Mouse (Mus musculus) brain, adult 2 months (tissue): ENCODE measurements at regions not wholly inside any gene's neighbourhood (a gene's known extent, or its start where the extent isn't known, plus 50 kb on each side); places are given as distances from the start of the nearest gene placed in this dataset.
"Not testable (repeated sequence)": the region's sequence is repeated elsewhere in the genome, so short reads cannot be mapped to it uniquely, and the experiment has no call there.

Source experiments
- DNase-seq: peaks from one replicate; pipeline ENCODE4 v3.0.0; 2011; ENCODE audit warnings: low read depth, low spot score

GRCm38 (mm10) chr3:60798862-60799261 lies 203.7 kb upstream of the P2ry1 start:
- no peak for DNase-seq

DNA sequence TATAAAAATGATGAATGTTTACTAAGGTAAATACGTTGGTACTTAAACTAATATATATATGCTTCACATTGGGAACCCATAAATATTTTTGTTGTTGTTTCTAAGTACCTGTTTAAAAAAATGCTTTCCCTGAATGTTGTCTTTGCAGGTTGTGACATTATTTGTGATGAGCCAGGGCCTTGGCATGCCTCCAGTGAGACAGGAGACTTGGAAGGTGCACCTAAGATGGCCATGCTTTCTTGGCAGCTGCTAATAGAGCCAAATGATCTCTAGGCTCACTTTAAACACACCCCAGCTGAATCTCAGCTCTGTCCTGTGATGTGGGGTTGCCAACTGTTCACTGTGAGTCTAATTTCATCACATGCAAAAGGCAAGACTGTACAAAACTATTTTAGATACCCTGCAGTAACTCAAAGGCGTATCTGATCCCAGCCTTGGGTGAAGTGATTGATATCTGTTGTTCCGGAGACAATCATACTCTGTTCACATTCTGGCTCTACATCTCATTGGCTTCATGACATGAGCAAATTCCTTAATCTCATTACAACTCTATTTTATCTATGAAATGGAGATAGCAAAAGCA lies 197.8 kb upstream of the P2ry1 start:
- no peak for DNase-seq

- DNase-seq: no peak
These were observed 190.7 kb upstream of the P2ry1 start for GRCm38 (mm10) chr3:60811924-60812323.

- no peak for DNase-seq
These were observed 189.1 kb upstream of the P2ry1 start for GRCm38 (mm10) chr3:60813485-60813884.

DNA sequence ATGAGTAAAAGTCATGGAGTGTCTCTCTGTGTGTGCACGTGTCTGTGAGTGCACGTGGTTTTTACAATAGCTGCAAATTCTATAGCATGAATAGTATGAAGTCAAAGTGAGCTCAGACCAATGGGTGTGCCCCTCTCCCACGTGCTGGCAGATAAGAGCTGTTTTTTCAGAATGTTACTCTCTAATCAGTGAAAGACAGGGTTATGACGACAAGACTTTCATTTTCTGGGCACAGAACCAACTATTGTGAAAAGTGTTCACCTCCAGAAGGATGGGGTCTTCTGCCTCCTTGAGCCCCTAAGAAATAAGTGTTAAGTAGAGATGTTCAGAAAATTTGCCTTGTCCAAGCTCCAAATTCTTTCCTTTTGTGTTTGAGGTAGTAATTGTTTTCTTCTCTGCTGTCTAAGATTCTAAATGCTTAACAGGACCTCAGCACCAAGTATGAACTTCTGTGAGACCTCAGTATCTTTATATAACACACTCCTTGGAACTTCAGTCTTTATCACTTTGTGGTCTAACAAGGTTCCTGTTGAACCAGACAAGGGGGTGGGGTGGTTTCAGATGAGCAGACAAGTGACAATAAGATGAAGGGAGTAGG lies 182.8 kb upstream of the P2ry1 start:
- no peak for DNase-seq

GRCm38 (mm10) chr3:60821463-60821862 lies 181.1 kb upstream of the P2ry1 start:
- no peak for DNase-seq

DNA sequence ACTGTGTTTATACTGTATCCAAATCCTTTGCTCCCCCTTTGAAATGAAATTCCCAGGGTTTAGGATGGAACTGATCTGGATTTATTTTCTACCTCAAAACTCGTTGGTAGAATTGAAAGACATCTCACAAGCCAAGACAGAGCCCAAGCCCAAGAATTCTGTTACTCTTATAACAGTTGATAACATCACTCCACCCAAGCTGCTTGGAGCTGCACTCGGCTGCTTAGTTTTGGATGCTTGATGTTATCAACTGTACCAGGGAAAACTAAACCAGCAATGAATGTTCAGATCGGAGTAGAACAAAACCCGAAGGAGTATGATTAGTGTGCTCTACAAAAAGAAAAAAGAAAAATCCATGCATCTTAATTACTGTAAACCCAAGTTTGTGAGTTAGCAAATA lies 175.8 kb upstream of the P2ry1 start:
- no peak for DNase-seq

GRCm38 (mm10) chr3:60832385-60832784 lies 170.2 kb upstream of the P2ry1 start:
- DNase-seq: no peak

GRCm38 (mm10) chr3:60841895-60842294 lies 160.7 kb upstream of the P2ry1 start:
- no peak for DNase-seq

GRCm38 (mm10) chr3:60845293-60845692 lies 157.3 kb upstream of the P2ry1 start:
- peak; percentile 5 for DNase-seq

DNA sequence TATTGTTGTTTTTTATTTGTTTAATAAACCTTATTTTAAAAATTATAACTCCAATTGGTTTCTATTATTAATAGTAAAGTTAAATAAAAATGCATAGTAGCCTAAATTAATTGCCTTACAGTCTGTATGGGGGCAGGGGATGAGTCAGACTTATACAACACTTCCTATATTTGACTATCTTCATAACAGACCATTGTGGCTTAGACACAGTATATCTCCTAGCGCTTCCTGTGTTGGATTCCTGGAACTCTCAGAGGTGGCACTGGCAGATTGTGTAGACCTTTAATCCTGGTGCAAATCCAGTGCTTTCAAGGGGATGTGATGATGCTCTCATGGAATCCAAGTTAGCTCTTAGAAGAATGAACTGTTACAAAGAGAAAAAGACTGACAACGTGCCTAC lies 154.2 kb upstream of the P2ry1 start:
- no peak for DNase-seq

DNA sequence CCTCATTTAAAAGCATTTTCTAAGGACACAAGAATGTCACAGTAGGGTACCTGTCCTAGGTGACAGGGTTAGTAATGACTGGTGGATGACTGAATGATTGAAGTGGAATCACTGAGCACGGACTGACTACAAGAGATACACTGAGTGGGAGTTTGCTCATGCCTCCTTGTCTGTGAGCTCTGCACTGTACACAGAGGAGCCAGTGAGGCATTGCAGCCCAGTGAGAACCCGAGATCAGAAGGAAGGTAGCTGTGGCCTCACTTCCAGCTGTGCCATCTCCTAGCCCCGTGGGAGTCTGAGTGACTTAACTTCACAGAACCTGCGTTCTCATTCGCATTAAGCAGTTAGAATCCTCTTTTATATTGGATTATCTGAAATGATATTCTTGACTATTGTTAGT lies 148.8 kb upstream of the P2ry1 start:
- DNase-seq: no peak

DNA sequence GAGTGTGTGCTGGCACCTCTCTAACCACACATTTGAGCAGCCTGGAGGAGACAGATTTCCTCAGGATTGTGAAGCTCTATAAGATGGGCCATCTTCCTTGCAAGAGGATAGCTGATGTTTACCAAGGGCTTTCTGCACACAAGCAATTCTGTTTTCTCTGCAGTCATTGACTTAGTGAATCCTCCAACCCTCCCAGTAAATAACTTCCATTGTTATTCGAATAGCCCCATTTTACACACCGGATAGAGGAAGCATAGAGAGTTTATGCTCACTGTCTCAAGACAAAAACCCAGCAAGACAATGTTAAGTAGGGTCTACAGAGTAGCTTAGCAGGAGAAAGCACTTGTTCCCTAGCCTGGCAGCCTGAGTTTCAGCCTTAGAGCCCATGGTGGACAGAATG lies 146.9 kb upstream of the P2ry1 start:
- DNase-seq: no peak

DNA sequence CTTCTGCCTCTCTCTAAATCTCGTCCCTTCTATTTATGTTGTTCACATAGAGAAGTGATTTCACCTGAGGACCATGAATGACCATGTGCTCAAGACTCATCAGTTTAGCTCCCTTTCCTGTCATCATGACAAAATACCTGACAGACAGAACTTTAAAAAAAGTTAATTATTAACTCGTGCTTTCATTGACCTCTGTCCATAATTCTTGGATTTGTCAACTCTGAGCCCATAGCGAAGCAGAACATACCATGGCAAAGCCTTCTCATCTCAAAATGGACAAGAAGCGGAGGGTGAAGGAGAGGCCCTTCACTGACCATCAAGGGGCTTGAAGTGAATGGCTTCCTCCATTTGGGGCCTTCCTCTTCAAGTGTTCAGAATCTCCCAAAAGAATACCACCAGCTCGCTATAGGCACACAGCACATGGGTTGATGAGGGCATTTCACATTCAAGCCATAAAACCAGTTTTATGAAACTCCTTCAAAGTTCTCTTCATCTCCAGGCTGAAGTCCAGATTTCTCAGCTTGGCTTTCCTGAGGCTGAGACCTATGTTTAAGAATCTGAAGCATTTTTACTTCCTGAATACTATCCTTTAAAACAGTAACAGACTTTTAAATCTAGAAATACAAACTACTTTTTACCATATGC lies 144.0 kb upstream of the P2ry1 start:
- DNase-seq: no peak

DNA sequence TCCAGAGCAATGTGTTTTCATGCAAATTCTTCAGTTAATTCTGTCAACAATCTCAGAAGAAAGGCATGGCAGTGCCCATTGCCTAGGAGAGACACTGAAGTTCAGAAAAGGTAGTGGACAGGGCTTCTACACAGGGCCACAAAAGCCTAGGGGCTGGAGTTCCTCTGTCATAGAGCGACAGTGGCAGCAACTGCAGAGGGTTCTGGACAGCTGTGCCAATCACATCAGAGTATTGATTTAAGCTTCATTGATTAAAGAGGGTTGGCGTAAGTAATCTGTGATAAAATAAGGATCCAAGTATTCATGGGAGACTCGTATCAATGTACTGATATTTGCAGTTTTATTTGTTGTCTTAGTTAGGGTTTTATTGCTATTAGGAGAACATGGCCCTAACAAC lies 143.5 kb upstream of the P2ry1 start:
- DNase-seq: no peak

- DNase-seq: not testable (repeated sequence)
These were observed 125.7 kb upstream of the P2ry1 start for GRCm38 (mm10) chr3:60876858-60877257.

- DNase-seq: no peak
These were observed 123.7 kb upstream of the P2ry1 start for GRCm38 (mm10) chr3:60878880-60879279.

DNA sequence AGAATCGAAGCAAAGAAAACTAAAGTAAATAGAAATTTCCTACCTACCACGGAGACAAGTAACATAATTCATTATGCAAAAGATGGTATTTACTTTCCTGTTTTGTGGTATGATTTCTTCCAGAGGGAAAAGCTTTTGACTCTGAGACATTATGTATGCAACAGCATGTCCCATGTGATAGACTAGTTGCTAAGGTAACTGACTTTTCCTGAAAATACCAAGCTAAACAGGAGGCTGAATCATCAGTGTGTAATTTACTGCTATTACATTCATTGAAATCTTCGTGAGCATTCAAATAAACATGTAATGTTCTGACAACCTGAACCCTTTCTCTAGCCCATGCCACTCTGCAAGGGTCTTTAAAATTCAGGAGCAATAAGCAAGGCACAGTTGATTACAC lies 118.6 kb upstream of the P2ry1 start:
- DNase-seq: peak; percentile 44

DNA sequence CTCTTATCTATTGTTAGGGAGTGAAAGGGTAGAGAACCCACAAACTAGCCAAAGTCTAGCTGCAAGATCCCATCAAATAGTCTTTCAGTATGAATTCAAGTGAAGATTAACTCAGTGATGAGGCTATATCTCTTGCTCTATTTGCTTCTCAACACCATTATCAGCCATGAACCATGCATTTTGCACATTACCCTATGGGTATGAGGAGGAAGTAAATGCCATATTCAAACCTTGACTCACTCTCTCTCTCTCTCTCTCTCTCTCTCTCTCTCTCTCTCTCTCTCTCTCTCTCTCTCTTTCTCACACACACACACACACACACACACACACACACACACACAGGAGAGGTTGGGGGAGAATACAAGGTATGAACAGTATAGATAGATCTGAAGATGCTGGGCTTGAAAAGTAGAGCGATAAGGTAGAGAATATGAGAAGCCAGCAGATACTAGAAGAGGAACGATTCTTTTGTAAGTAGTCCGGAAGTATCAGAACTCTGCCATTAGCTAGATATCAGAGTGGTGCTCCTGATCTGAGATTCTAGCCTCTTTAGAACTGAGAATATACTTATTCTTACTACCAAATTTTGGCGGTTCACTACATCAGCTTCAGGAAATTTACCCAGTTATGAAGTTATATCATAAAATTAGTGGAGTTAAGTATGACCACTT lies 113.3 kb upstream of the P2ry1 start:
- no peak for DNase-seq

- no peak for DNase-seq
These were observed 104.8 kb upstream of the P2ry1 start for GRCm38 (mm10) chr3:60897628-60898269.

DNA sequence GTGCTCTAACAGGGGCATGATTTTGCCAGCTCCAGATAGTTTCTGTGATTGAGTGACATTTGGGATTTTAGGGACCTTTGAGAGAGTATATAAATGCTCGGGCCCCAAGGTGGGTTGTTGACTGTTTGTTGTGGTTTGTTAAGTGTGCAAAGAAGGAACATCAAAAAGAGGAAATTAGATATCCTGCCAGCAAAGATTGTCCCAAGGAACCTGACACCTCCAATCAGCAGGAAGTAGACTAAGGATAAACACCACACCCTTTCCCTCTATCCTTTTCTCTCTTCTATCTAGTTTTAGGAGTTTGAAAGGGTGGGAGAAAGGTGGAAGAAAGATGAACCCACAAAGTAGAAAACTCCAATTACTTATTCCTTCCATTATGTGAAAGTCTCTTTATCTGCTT lies 103.9 kb upstream of the P2ry1 start:
- no peak for DNase-seq

DNA sequence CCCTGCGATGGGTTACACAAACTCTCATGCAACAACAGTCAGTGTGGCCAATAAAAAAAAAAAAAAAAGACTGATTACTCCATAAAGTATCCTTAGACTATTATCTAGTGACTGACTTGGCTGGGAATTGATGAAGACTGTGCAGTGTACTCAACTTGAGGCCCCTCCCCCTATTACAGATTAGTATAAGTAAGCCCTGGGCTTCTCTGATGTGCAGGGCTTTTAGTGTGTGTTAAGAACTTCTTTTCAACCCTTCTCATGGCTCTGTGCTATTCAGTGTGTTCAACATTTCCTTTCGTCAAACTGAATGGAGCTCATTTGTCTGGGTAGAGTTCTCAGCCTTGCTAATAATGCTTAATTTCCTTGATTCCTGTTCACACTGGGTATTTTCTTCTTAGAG lies 101.0 kb upstream of the P2ry1 start:
- no peak for DNase-seq
